Mouse (Mus musculus): ENCODE results near the gene Vcam1.

Gene Vcam1

DNA sequence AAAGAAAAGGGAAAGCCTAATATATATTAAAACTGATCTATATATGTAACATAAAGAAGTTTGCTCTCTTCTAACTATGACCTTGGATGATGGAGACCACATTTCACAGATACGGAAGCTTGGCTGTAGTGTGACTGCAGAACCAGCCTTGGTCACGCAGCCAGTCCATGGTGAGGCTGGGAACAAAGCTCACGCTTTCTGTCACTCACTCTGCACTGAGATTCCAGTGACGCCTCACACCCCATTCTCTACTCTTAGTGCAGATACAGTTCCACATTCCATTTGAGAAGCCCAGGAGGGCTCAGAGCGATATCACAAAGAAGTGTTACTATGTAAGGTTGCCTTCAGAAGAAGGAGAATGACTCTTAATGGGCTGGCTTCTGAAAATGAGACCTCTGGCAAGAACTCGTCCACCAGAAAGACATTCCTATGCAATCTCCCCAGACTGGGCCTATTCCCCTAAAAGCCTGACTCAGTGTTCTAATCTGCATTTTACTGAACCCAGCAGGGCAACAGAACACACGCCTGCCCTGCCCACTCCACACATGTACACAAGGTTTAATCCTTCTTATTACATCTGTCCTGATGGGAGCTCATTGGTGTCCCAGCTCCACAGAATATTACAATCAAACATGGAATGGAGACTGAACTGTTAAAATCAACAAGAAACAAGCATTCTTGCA lies 2.8 kb downstream of the Vcam1 start:
- DNase-seq (ENCODE audit: extremely low spot score, low spot score) = no peak

DNA sequence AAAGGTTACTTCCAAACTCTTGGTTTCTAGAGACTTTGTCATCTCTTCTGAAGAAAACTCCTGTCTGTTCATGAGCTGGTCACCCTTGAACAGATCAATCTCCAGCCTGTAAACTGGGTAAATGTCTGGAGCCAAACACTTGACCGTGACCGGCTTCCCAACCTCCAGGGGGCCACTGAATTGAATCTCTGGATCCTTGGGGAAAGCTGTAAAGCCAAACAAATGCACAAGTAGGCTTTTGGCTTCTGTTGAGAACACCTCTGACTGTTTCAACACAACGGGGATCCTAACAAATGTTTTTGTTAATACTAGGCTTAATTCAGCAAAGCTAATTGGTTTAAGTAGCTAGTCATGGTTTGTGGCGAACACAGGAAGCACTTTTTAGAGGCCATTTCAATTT lies 3.4 kb downstream of the Vcam1 start:
- no peak for DNase-seq (ENCODE audit: extremely low spot score, low spot score)

DNA sequence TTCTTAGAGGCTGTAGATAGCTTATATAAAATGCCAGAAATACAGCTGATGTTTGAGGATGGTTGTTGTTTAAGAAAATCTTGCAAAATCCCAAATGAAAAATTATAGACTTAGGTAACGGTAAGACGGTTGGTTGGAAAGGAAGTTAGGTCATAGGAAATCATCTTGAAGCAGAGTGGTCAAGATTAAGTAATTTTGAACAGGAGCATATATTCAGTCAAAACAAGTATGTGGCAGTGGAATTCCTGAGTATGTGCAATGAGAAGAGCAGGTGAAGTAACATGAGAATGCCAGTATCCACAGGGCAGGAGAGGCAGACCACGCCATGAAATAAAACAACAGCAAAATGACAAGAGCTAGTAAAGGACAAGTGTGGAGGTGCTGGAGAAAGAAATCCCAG lies 5.7 kb downstream of the Vcam1 start:
- DNase-seq (ENCODE audit: extremely low spot score, low spot score) = no peak

DNA sequence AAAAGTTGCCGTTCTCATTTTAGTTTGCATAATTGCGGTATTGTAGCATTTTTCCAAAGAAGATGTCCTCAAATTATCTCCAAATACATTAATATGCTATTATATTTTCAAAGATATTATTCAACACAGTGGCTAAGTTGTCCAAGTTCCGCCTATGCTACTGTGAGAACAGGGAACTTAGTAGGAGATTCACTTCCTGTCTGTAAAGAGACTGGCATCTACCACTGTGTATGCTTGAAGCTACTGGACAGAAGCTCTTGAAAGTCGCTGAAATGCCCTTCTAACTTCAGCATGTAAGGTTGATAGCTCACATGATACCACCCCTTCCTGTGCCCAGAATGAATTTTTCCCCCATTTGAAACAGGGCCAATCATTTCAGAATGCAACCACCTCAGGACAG lies 6.8 kb downstream of the Vcam1 start:
- no peak for DNase-seq (ENCODE audit: extremely low spot score, low spot score)

DNA sequence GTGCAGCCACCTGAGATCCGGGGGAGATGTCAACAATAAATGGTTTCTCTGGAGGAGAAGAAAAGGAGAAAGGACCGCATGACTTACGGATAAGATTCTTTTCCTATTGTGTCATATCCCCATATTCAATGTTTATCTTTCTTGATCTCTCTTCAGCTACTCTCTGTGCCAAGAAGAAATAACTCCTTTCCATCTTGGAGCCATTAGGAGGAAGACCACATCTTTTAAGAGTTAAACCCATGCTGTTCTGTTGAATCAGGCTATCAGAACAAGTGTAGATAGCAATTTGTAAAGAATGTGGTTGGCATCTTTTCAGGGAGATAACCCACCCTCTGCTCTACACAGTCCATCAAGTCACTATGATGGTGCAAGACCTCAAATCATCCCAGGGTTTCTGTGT lies 8.5 kb downstream of the Vcam1 start:
- DNase-seq (ENCODE audit: extremely low spot score, low spot score) = no peak

DNA sequence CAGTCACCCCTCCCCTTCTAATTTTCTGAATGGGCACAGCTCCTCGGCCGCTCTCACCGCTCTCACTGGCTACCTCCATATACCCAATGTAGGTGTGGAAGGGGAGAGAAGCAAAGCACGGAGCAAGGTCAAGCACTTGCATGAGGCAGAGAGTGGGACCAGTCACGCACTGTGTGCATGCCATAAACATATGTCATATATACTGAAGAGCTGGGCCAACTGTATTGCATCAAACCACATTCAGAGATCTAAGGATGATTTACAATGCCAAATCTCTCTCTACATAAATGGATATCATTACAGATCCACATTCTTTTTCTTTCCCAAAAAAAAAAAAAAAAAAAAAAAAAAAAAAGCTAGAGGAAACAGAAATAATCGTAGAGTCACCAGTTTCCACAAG lies 9.1 kb downstream of the Vcam1 start:
- DNase-seq (ENCODE audit: extremely low spot score, low spot score) = no peak

DNA sequence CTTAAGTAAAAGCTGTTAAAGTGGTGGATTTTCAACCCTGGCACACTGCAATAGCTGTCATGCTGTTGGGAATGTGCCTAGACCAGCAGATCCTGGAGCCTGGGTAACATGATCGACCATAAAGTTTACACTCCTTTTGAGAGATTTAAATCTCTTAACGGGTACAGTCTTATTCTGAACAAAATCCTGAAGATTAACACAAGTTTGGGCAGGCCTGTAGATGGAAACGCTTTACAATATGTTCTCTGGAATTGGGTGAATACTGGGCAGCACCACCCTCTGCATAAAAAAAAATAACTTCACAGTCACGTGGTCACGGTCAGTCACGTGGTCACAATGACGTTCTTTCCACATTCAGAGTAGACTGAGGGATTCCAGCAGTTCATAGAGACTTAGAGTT lies 10.3 kb downstream of the Vcam1 start:
- DNase-seq (ENCODE audit: extremely low spot score, low spot score) = no peak

DNA sequence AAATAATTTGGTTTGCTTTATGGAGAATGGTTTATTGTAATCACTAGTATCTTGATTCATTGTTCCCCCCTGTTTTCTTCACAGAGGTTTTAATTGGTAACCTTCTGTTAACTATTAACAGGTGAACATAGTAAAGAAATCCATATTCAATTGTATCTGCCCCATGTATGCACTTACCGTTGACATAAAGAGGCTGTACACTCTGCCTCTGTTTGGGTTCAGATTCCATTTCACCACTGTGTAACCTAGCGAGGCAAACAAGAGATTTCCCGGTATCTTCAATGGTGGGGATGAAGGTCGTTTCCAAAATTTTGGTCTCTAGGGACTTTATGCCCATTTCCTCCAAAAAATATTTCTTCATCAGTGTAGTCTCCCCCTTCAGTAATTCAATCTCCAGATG lies 12.4 kb downstream of the Vcam1 start:
- DNase-seq (ENCODE audit: extremely low spot score, low spot score) = no peak

DNA sequence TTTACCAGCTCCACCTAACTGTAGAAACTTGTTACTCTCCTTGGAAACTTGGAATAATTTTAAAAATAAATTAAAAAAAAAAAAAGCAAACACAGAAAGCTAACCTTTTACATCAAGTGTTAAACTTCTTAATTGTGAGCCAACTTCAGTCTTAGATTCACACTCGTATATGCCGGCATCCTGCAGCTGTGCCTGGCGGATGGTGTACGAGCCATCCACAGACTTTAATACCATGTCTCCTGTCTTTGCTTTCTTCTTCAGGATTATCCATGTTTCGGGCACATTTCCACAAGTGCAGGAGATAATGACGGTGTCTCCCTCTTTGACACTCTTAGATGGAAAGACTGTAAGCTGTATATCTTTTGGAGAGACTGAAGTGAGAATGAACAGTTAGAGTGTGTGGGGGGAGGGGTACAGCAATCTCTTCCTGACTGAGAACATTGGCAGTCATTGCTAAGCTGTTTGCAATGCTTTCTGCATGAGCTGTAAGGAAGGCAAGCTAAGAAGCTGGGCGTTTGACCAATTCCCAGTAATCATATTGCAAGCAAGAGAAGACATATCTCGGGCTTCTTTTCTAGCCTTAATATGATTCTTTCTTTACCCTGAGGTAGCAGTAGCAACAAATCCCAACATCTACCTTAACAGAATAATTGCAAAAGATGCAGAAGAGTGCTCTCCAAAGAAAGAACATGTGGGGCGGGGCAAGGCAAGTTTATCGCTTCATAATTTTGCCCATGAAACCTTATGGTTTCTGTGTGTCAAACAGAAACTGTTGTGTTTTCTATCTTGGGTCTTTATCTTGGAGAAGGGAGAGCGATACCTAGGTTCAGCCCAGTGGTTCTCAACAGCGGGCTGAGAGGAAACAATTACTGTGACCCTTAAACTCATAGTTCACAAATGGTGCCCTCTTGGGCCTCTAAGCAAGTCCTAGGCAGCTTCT lies 15.0 kb downstream of the Vcam1 start:
- DNase-seq (ENCODE audit: extremely low spot score, low spot score) = peak; percentile 25

DNA sequence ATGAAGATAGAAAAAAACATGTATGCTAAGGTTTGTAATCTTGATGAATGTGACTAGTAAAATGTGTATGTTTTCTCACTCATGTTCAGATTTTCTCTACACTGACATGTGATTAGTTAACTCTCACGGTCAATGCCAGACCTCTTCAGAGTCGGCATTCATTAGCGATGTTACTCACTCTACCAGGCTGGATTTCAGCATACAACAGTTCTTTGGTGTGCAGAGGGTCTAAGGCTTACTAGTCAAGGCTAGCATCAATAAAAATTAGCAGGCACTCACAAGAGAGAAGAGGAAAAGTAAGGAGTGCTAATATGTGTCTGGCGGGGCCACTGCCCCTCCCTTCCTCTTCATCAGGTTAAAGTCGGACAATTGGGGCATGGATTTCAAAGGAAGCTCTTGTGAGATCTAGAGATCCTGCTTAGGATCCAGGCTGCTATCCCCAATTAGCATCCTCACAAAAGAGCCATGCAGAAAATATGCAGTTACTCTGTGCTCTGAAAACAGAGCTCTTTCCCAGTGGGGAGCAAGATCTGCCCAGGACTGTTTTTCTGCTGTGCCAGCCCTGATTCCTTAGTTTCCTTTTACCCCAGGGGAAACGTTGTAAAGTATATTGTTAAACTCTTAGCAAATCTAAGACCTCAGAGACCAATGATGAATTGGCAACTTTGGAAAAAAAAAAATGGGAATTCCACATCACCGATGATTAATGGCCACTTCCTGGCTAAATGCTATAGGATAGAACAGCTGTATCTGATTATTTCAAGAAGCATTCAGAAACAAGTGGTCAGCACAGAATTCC lies 15.8 kb downstream of the Vcam1 start:
- DNase-seq (ENCODE audit: extremely low spot score, low spot score) = peak; percentile 38

DNA sequence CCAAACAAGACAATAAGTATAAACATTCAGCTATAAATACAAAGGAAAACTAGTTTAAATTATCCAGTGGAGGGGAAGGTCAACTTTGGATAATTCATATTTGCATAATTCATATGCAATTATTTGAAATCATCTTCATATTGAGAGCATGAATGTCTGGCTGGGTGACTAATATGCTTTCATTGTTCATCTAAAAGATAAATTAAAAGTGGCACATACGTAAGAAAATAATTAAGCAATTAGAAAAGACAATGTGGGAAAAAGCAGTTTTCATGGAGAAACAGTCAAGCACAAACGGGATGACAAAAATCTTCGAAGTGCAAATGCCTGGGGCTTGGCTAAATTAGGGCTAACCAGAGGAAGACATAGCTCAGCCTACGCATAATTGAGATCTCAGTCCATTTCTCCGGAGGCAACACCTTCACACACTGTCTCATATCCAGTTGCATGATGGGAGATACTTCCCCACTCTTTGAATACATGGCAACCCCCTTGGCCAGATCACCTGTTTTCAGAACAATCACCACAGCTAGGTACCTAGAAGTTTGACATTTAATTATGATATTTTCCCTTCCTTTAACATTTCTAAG lies 16.6 kb downstream of the Vcam1 start:
- no peak for DNase-seq (ENCODE audit: extremely low spot score, low spot score)

DNA sequence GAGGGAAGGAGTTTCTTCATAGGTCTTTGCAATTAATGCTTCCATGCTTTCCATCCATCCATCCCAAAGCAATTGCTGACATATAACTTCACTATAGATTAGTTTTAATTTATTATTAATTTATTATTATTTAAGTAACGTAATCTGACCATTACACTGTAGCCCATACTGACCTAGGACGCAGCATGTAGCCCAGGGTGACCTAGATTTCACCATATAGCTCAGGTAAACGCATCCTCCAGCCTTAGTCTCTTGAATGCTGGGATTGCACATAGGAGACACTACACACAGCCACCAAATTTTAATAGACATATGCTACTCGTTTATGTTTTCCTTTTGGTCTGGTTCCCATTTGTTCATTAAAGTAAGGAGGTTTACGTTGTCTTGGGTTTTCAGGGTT lies 23.8 kb downstream of the Vcam1 start:
- no peak for DNase-seq (ENCODE audit: extremely low spot score, low spot score)

DNA sequence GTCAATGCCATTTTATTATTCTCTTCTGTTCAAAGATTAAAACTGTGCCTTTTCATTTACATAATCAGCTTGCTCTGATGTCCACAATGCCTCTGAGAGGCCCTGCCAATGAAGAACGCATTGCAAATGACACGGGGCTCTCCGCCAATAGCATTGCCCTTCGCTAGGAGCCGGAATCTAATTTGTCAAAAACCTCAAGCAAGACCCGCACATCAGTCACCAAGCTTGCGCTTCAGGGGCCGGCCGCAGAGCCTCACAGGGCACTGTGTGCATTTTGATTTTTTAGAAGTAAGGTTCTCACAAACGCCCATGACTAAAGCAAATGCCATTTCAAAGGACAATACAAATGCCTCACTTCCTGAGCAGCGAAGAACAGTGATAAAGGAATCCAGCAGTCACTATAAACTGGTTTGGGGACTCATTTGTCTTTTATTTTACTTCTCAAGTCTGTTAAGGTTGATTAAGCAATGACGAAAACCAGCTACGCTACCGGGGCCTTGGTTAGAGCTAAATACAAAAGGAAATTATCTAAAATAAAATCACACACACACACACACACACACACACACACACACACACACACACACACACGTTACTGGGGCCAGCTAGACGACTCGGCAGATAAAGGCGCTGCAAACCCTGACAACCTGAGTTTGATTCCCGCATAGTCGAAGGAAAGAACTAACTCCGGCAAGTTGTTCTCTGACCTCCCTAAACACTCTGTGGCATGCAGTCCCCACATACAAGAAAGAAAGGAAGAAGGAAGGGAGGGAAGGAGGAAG lies 24.4 kb downstream of the Vcam1 start:
- peak; percentile 53 for DNase-seq (ENCODE audit: extremely low spot score, low spot score)

DNA sequence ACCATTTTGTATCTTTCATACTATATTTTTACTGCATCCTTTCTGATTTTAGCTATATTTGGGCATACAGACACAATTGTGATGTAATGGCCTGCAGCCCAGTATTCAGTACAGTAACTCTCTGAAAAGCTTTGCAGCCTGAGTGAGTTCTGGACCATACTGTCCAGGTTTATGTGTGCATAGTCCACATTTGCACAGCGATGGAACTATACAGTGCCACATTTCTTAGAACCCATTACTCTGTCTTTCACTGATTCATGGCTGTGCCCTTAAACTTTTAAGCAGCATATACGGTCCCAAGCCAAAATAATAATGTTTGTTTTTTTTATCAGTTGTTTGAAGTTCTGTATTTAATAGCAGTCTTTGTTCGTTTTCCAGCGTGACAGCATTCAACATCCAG lies 25.2 kb downstream of the Vcam1 start:
- no peak for DNase-seq (ENCODE audit: extremely low spot score, low spot score)

DNA sequence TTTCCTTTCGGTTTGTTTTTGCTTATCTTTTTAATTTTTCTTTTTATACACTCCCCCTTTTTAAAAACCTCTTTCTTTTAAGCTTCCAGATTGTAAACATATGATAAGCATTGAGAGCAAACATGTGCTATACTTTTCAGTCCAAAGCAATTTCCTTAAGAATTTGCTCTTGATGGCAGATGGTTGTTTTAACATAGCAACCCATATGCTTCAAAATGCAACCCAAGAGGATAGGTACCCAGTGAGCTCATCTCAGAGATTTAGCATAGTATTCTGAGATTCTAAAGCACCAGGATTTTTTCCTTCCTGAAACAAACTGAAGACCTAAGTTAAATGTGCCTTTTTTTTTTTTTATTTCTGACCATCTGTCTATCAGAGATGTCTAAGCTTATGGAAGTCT lies 28.6 kb downstream of the Vcam1 start:
- DNase-seq (ENCODE audit: extremely low spot score, low spot score) = no peak

DNA sequence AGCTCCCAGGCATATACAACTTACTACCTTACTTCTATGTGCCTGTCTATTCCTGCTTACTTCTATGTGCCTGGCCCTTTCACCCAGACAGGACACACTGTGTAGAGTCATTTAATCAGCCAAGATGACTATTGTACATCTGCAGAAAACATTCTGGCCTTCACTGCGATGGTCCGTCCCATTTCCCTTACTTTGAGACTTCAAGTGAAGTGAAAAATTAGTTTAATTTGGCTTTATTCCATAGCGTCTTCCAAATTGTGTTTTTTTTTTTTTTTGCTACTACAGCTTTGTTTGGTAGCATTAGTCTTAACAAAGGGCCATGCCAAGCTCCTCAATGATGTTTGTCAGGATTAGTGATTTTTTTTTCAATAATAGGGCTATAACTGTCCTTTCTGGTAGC lies 33.6 kb downstream of the Vcam1 start:
- no peak for DNase-seq (ENCODE audit: extremely low spot score, low spot score)

DNA sequence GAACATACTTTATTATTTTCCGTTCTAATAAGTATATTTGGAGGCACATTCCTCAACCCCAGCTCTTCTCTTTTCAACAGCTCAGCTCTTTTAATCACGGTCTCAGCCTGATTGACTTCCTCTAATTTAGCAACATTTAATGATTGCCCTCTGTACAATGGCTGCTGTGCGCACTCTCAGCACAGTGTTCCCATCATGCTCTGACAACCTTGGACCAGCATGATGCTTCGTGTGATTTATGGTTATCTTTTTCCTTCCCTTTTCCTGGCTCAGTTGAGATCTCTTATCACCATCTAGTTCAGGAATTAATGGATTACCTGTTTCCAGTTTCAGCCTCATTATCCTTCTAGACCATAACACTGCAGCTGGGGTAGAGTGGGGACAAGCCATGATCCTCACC lies 34.2 kb downstream of the Vcam1 start:
- DNase-seq (ENCODE audit: extremely low spot score, low spot score) = no peak

DNA sequence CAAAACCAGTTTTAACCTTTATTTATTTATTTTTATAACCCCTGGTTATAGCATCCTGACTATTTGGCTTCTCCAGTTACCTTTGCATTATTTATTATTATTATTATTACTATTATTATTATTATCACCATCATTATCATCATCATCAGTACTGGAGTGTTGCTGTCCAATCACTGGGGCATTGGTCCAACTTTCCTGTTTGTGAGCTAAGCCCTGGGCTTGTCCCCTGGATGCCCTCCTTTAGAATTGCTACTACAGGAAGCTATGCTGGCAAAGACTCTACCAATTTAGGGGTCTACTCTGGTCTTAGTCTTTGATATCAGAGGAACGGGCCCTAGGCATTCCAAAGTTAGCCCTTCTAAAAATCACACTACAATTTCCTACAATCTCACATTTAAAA lies 34.6 kb downstream of the Vcam1 start:
- DNase-seq (ENCODE audit: extremely low spot score, low spot score) = no peak

DNA sequence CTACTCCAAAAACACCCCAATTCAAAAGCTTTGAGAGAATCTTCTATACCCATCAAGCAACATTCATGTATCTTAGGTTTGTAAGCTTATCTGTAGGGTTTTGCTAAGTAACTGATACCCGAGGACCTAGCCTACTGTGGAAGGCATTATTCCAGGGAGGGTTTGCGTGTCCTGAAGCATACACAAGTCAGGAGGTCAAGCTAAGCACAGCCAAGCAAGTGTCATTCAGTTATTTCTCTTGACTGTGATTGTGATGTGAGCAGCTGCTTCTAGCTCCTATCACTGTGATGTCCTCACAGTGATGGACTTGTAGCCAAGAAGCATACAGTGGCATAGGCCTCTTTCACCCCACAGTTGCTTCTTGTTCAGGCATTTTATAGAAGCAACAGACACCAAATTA lies 35.2 kb downstream of the Vcam1 start:
- no peak for DNase-seq (ENCODE audit: extremely low spot score, low spot score)

DNA sequence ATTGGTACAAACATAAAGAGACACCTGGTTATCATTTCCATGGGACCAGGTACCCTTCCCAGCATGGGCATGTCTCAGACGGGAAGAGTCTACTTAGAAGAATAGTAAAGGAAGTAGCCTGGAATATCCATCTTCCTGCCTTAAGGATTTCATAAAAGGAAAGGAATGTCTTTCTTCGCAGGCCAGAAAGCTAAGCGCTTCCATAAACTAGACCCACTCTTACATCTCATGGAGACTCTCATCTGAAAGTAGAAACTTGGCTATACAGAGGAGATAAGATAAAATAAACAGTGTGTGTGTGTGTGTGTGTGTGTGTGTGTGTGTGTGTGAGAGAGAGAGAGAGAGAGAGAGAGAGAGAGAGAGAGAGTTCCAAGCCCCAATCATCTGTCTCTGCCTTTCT lies 36.9 kb downstream of the Vcam1 start:
- no peak for DNase-seq (ENCODE audit: extremely low spot score, low spot score)

DNA sequence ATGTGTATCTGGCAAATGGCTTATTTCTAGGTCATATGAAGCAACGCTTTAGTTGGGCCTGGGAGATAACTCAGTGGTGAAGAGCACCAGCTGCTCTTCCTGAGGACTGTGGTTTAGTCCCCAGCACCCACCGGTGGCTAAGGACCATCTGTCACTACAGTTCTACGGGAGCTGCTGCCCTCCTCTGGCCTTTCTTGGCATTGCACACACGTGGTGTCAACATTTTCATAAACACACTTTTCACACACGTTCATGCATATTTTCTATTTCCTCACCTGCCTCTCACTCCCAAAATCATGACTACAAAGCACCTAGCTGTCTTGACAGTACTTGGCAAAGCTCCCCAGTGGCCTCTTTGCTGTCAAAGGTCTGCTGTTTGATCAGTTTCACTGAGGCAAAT lies 37.8 kb downstream of the Vcam1 start:
- DNase-seq (ENCODE audit: extremely low spot score, low spot score) = no peak
